8 mouse cellular contexts compared by ENCODE assay signal in genomic region chr6:139391307-139391706, GRCm38 (mm10).
DNase-seq lines count a peak whose midpoint lies in the region; ATAC-seq and TF ChIP-seq lines count a peak whose summit lies in the region.

No protein-coding gene starts in this region.

- no peak for TF ChIP-seq POLR2A in limb, embryonic 14.5 days (IDR thresholded peaks at IDR 0.05; ENCODE audit: borderline replicate concordance, extremely low read depth, insufficient read depth, insufficient read length)

- no peak overlapping the region for H3K9ac ChIP-seq in hindbrain, embryonic 13.5 days
- H3K9ac ChIP-seq in limb, embryonic 14.5 days (ENCODE audit: low read depth, low read length, severe bottlenecking): no peak overlapping the region

- peak; percentile 73 for ATAC-seq in hindbrain, embryonic 13.5 days (ENCODE audit: low FRiP score)
- ATAC-seq in limb, embryonic 14.5 days (ENCODE audit: low FRiP score, low read depth): no peak

- no peak overlapping the region for H3K4me3 ChIP-seq in gastrocnemius, adult 2 months
- H3K4me3 ChIP-seq in hindbrain, embryonic 13.5 days: no peak overlapping the region
- no peak overlapping the region for H3K4me3 ChIP-seq in limb, embryonic 14.5 days (replicated peaks; ENCODE audit: low read length)

- H3K27ac ChIP-seq in gastrocnemius, adult 2 months: no peak overlapping the region
- H3K27ac ChIP-seq in hindbrain, embryonic 13.5 days: no peak overlapping the region
- no peak overlapping the region for H3K27ac ChIP-seq in limb, embryonic 14.5 days (replicated peaks; ENCODE audit: low read depth, low read length)

- H3K27me3 ChIP-seq in hindbrain, embryonic 13.5 days: no peaks in the 10 kb centered on the region
- H3K27me3 ChIP-seq in limb, embryonic 14.5 days (ENCODE audit: control insufficient read depth, insufficient read depth, low read length): no peaks in the 10 kb centered on the region

- peak; percentile 43; the same call in 1 of the 2 replicates for TF ChIP-seq CTCF in gastrocnemius, adult 2 months (IDR thresholded peaks at IDR 0.05)

- intact Hi-C loops in gastrocnemius, adult 2 months (cut with DNase I): no loop called here
- intact Hi-C loops in gastrocnemius, postnatal 36 days (cut with DNase I): no loop called here

- no peaks in the 10 kb centered on the region for H3K9me3 ChIP-seq in hindbrain, embryonic 13.5 days
- H3K9me3 ChIP-seq in limb, embryonic 14.5 days (ENCODE audit: control insufficient read depth, low read length): no peaks in the 10 kb centered on the region

- no peaks in the 10 kb centered on the region for H3K4me1 ChIP-seq in hindbrain, embryonic 13.5 days (replicated peaks)
- no peaks in the 10 kb centered on the region for H3K4me1 ChIP-seq in limb, embryonic 14.5 days (ENCODE audit: control insufficient read depth, insufficient read depth, low read length)

- no peak overlapping the region for H3K4me2 ChIP-seq in hindbrain, embryonic 13.5 days
- no peak overlapping the region for H3K4me2 ChIP-seq in limb, embryonic 14.5 days (replicated peaks; ENCODE audit: low read depth, low read length, severe bottlenecking)

- 7% methylated on average over 13 of the region's 13 CpGs for WGBS in hindbrain, embryonic 13.5 days
- 9% methylated on average over 13 of the region's 13 CpGs for WGBS in limb, embryonic 14.5 days

- DNase-seq in gastrocnemius, adult 2 months: no peak
- DNase-seq in gastrocnemius, postnatal 36 days: no peak
- peak; percentile 80 for DNase-seq in ES-CJ7 (ENCODE audit: low read depth, low spot score)
- peak; percentile 58 for DNase-seq in embryo, embryonic 11.5 days (ENCODE audit: low read depth, low spot score)
- peak; percentile 51 for DNase-seq in limb, embryonic 14.5 days (ENCODE audit: low spot score)
- peak; percentile 8 to 17 for DNase-seq in right cerebral cortex, postnatal 36 days (ENCODE audit: low spot score in 2 of 2)
- DNase-seq in T-cell, adult 2 months (ENCODE audit: low spot score): no peak

- H3K36me3 ChIP-seq in hindbrain, embryonic 13.5 days: no peaks in the 10 kb centered on the region
- H3K36me3 ChIP-seq in limb, embryonic 14.5 days (ENCODE audit: control insufficient read depth, insufficient read depth, low read length): no peaks in the 10 kb centered on the region

Comparison
In these comparisons a context has a peak if more than half of its experiments do, and no peak if none do; other contexts are left out.
1. DNase-seq: peak in ES-CJ7 (single experiment), embryo, embryonic 11.5 days (single experiment), limb, embryonic 14.5 days (single experiment) and right cerebral cortex, postnatal 36 days (2 of 2); none in gastrocnemius, adult 2 months (single experiment), gastrocnemius, postnatal 36 days (0 of 2) and T-cell, adult 2 months (single experiment).